ENCODE assay signal across 24 mouse cellular contexts in genomic region chr1:191035649-191036048, GRCm38 (mm10). TPM values are rescaled to one million over a fixed set of nuclear protein-coding genes. Genes with fewer than 3 reads are reported as not detected.
DNase-seq lines count a peak whose midpoint lies in the region; ATAC-seq and TF ChIP-seq lines count a peak whose summit lies in the region.
"Had no signal": no experiment of that assay in that cellular context is flagged by ENCODE, and none has a peak within 500 bp of the region (broad histone marks: within the 10 kb centered on the region; RNA-seq: fewer than 3 reads in every experiment).

No protein-coding gene starts in this region.

- H3K27ac ChIP-seq in hindbrain, postnatal 0 days = no peak overlapping the region
- H3K27ac ChIP-seq in hindbrain, embryonic 10.5 days = no peak overlapping the region
- H3K27ac ChIP-seq: embryonic facial prominence, embryonic 12.5 days; forebrain, embryonic 12.5 days; gastrocnemius, adult 2 months; intestine, embryonic 15.5 days; liver, embryonic 12.5 days had no signal

- no peaks in the 10 kb centered on the region for H3K4me1 ChIP-seq in hindbrain, postnatal 0 days (ENCODE audit: insufficient read depth, low read length)
- H3K4me1 ChIP-seq in hindbrain, embryonic 10.5 days (replicated peaks) = peaks cover 5% of the 10 kb centered on the region; the same call in 1 of the 2 replicates
- peaks cover 15% of the 10 kb centered on the region; the same call in 1 of the 2 replicates for H3K4me1 ChIP-seq in G1E (ENCODE audit: insufficient read depth, low read depth, low read length)
- H3K4me1 ChIP-seq: embryonic facial prominence, embryonic 12.5 days; intestine, embryonic 15.5 days had no signal

- no peaks in the 10 kb centered on the region for H3K9me3 ChIP-seq in hindbrain, postnatal 0 days (ENCODE audit: low read length)
- H3K9me3 ChIP-seq in hindbrain, embryonic 10.5 days = no peaks in the 10 kb centered on the region
- no peaks in the 10 kb centered on the region for H3K9me3 ChIP-seq in G1E (replicated peaks)
- H3K9me3 ChIP-seq: embryonic facial prominence, embryonic 12.5 days; forebrain, embryonic 12.5 days; intestine, embryonic 15.5 days; liver, embryonic 12.5 days had no signal

- no peaks in the 10 kb centered on the region for H3K36me3 ChIP-seq in hindbrain, postnatal 0 days (ENCODE audit: insufficient read depth, low read length)
- no peaks in the 10 kb centered on the region for H3K36me3 ChIP-seq in hindbrain, embryonic 10.5 days
- H3K36me3 ChIP-seq in G1E (replicated peaks) = no peaks in the 10 kb centered on the region
- H3K36me3 ChIP-seq: embryonic facial prominence, embryonic 12.5 days; forebrain, embryonic 12.5 days; intestine, embryonic 15.5 days; liver, embryonic 12.5 days had no signal

- no peak overlapping the region for H3K4me3 ChIP-seq in hindbrain, postnatal 0 days (ENCODE audit: low read length)
- no peak overlapping the region for H3K4me3 ChIP-seq in hindbrain, embryonic 10.5 days
- no peak overlapping the region for H3K4me3 ChIP-seq in G1E (ENCODE audit: low read depth, low read length)
- H3K4me3 ChIP-seq: embryonic facial prominence, embryonic 12.5 days; forebrain, embryonic 12.5 days; gastrocnemius, adult 2 months; intestine, embryonic 15.5 days; liver, embryonic 12.5 days had no signal

- H3K27me3 ChIP-seq in hindbrain, postnatal 0 days (ENCODE audit: insufficient read depth, low read length) = no peaks in the 10 kb centered on the region
- no peaks in the 10 kb centered on the region for H3K27me3 ChIP-seq in hindbrain, embryonic 10.5 days (ENCODE audit: insufficient read depth, poor library complexity, severe bottlenecking)
- H3K27me3 ChIP-seq in G1E (ENCODE audit: insufficient read depth, low read length) = peaks cover 9% of the 10 kb centered on the region
- H3K27me3 ChIP-seq: CH12.LX; embryonic facial prominence, embryonic 12.5 days; forebrain, embryonic 12.5 days; intestine, embryonic 15.5 days had no signal

- ATAC-seq in hindbrain, postnatal 0 days = no peak
- ATAC-seq in G1E (ENCODE audit: extremely low read depth, insufficient number of reproducible peaks, low FRiP score, poor library complexity, severe bottlenecking) = peak; percentile 69
- ATAC-seq in erythroid progenitor cell, adult 5-6 weeks (replicated peaks; ENCODE audit: low FRiP score, poor library complexity, severe bottlenecking) = no peak
- no peak for ATAC-seq in megakaryocyte, adult 5-6 weeks (ENCODE audit: poor library complexity, severe bottlenecking)
- ATAC-seq: liver, embryonic 12.5 days had no signal

- no peak overlapping the region for H3K9ac ChIP-seq in hindbrain, postnatal 0 days (replicated peaks; ENCODE audit: low read length)
- H3K9ac ChIP-seq: embryonic facial prominence, embryonic 12.5 days; forebrain, embryonic 12.5 days; intestine, embryonic 15.5 days; liver, embryonic 12.5 days had no signal

- 25% methylated on average over 4 of the region's 4 CpGs for WGBS in hindbrain, postnatal 0 days
- WGBS in hindbrain, embryonic 10.5 days = 36% methylated on average over 4 of the region's 4 CpGs

- no peak for TF ChIP-seq CTCF in hindbrain, postnatal 0 days (IDR thresholded peaks at IDR 0.05; ENCODE audit: low read depth)
- TF ChIP-seq CTCF in G1E (IDR thresholded peaks at IDR 0.05; ENCODE audit: low read depth, low read length) = no peak

- intact Hi-C loops in gastrocnemius, postnatal 36 days (cut with DNase I) = no loop called here

- DNase-seq in hindbrain, postnatal 0 days (ENCODE audit: low spot score) = peak; percentile 53
- no peak for DNase-seq in hindbrain, embryonic 10.5 days (ENCODE audit: low spot score)
- DNase-seq in 3T3-L1 (ENCODE audit: low read depth, low spot score) (peak; percentile 54), G1E (ENCODE audit: low spot score) (no peak)
- peak; percentile 49 for DNase-seq in embryo, embryonic 10.5 days (ENCODE audit: low spot score)
- no peak for DNase-seq in gastrocnemius, postnatal 36 days
- DNase-seq: cerebellum, adult 2 months; gastrocnemius, adult 2 months; lung, postnatal 10 days; thymus, postnatal 25 days had no signal

- H3K4me2 ChIP-seq in hindbrain, postnatal 0 days (ENCODE audit: low read depth, low read length) = no peak overlapping the region
- H3K4me2 ChIP-seq: embryonic facial prominence, embryonic 12.5 days; forebrain, embryonic 12.5 days; intestine, embryonic 15.5 days; liver, embryonic 12.5 days had no signal

RNA-seq across cellular contexts. Expression of gene Spata45, which starts 0.8 kb away (rescaled TPM):
- not detected in 2 replicates for total RNA-seq in hindbrain, postnatal 0 days (2014; rRNA removed)
- polyA plus RNA-seq in hindbrain, postnatal 0 days (2015; fragmentation: Nextera tagmentation; extraction: Ambion mirVana) = not detected in 2 replicates
- polyA plus RNA-seq in hindbrain, embryonic 10.5 days (2016; fragmentation: Nextera tagmentation; extraction: Ambion mirVana) = not detected in 2 replicates
- not detected in 2 replicates for total RNA-seq in G1E (2014; fragmentation: Nextera tagmentation)
- not detected in 2 replicates for total RNA-seq in G1E (2017)
- not detected in 2 replicates for polyA plus RNA-seq in G1E (2012)
- not detected in 2 replicates for total RNA-seq in erythroid progenitor cell, adult 5-6 weeks (2015; ENCODE audit: low replicate concordance)
- not detected in 2 replicates for total RNA-seq in erythroid progenitor cell, adult 5-6 weeks (2017; ENCODE audit: low replicate concordance)
- not detected for total RNA-seq in gastrocnemius, postnatal 36 days (2021)
- total RNA-seq in megakaryocyte, adult 5-6 weeks (2015) = not detected in 2 replicates
- total RNA-seq in megakaryocyte, adult 5-6 weeks (2017) = not detected in 2 replicates
- total RNA-seq: CH12.LX; gastrocnemius, adult 2 months; heart, postnatal 25 days; left cerebral cortex, postnatal 36 days; monocyte, adult 5-6 weeks; neutrophil, adult 5-6 weeks had no signal
- polyA plus RNA-seq: cerebellum, adult 2 months; embryonic facial prominence, embryonic 12.5 days; forebrain, embryonic 12.5 days; intestine, embryonic 15.5 days; kidney, embryonic 16.5 days; liver, embryonic 12.5 days; small intestine, adult 2 months; stomach, embryonic 14.5 days had no signal

RNA-seq across cellular contexts. Expression of gene Flvcr1, which starts 9.7 kb away (rescaled TPM):
- total RNA-seq in hindbrain, postnatal 0 days (2014; rRNA removed) = 27.6 and 44.9 TPM in 2 replicates
- 7.3 and 7.4 TPM in 2 replicates for polyA plus RNA-seq in hindbrain, postnatal 0 days (2015; fragmentation: Nextera tagmentation; extraction: Ambion mirVana)
- polyA plus RNA-seq in hindbrain, embryonic 10.5 days (2016; fragmentation: Nextera tagmentation; extraction: Ambion mirVana) = 6.4 and 6.9 TPM in 2 replicates
- total RNA-seq in G1E (2014; fragmentation: Nextera tagmentation) (18.7 and 20.2 TPM in 2 replicates), G1E (2017) (21.9 and 22.5 TPM in 2 replicates)
- polyA plus RNA-seq in G1E (2012) = 8.2 and 8.8 TPM in 2 replicates
- 5.8 and 7.1 TPM in 2 replicates for total RNA-seq in erythroid progenitor cell, adult 5-6 weeks (2015; ENCODE audit: low replicate concordance)
- total RNA-seq in erythroid progenitor cell, adult 5-6 weeks (2017; ENCODE audit: low replicate concordance) = 3.6 and 6.7 TPM in 2 replicates
- 10 to 100 TPM; 12.5 to 20.2 TPM for total RNA-seq in gastrocnemius, postnatal 36 days (2021)
- total RNA-seq in megakaryocyte, adult 5-6 weeks (2015) = 52.7 and 55.5 TPM in 2 replicates
- total RNA-seq in megakaryocyte, adult 5-6 weeks (2017) = 45.4 and 57.0 TPM in 2 replicates

RNA-seq across cellular contexts. Expression of gene Tatdn3, which starts 27.1 kb away (rescaled TPM):
- 9.1 and 14.8 TPM in 2 replicates for total RNA-seq in hindbrain, postnatal 0 days (2014; rRNA removed)
- 15.6 and 18.0 TPM in 2 replicates for polyA plus RNA-seq in hindbrain, postnatal 0 days (2015; fragmentation: Nextera tagmentation; extraction: Ambion mirVana)
- 9.9 and 13.9 TPM in 2 replicates for polyA plus RNA-seq in hindbrain, embryonic 10.5 days (2016; fragmentation: Nextera tagmentation; extraction: Ambion mirVana)
- total RNA-seq in G1E (2014; fragmentation: Nextera tagmentation) = 33.6 and 53.0 TPM in 2 replicates
- 36.8 and 50.0 TPM in 2 replicates for total RNA-seq in G1E (2017)
- polyA plus RNA-seq in G1E (2012) = 0.77 and 1.6 TPM in 2 replicates
- 6.3 and 24.1 TPM in 2 replicates for total RNA-seq in erythroid progenitor cell, adult 5-6 weeks (2015; ENCODE audit: low replicate concordance)
- 3.9 and 22.1 TPM in 2 replicates for total RNA-seq in erythroid progenitor cell, adult 5-6 weeks (2017; ENCODE audit: low replicate concordance)
- 10 to 100 TPM; 12.6 to 14.3 TPM for total RNA-seq in gastrocnemius, postnatal 36 days (2021)
- 20.0 and 24.7 TPM in 2 replicates for total RNA-seq in megakaryocyte, adult 5-6 weeks (2015)
- 9.9 and 11.8 TPM in 2 replicates for total RNA-seq in megakaryocyte, adult 5-6 weeks (2017)

RNA-seq across cellular contexts. Expression of gene Nsl1, which starts 27.2 kb away (rescaled TPM):
- total RNA-seq in hindbrain, postnatal 0 days (2014; rRNA removed) = 1.2 and 2.7 TPM in 2 replicates
- 3.2 and 4.4 TPM in 2 replicates for polyA plus RNA-seq in hindbrain, postnatal 0 days (2015; fragmentation: Nextera tagmentation; extraction: Ambion mirVana)
- 25.5 and 31.0 TPM in 2 replicates for polyA plus RNA-seq in hindbrain, embryonic 10.5 days (2016; fragmentation: Nextera tagmentation; extraction: Ambion mirVana)
- total RNA-seq in G1E (2014; fragmentation: Nextera tagmentation) (12.5 and 13.4 TPM in 2 replicates), G1E (2017) (18.1 and 22.1 TPM in 2 replicates)
- polyA plus RNA-seq in G1E (2012) = 19.4 and 25.6 TPM in 2 replicates
- total RNA-seq in erythroid progenitor cell, adult 5-6 weeks (2015; ENCODE audit: low replicate concordance) = 13.3 and 33.1 TPM in 2 replicates
- 24.9 and 26.4 TPM in 2 replicates for total RNA-seq in erythroid progenitor cell, adult 5-6 weeks (2017; ENCODE audit: low replicate concordance)
- under 1 TPM; 0.22 to 0.64 TPM for total RNA-seq in gastrocnemius, postnatal 36 days (2021)
- 7.3 and 8.1 TPM in 2 replicates for total RNA-seq in megakaryocyte, adult 5-6 weeks (2015)
- 19.7 and 22.0 TPM in 2 replicates for total RNA-seq in megakaryocyte, adult 5-6 weeks (2017)

RNA-seq across cellular contexts. Expression of gene Vash2, which starts 56.6 kb away (rescaled TPM):
- 38.5 and 40.9 TPM in 2 replicates for total RNA-seq in hindbrain, postnatal 0 days (2014; rRNA removed)
- polyA plus RNA-seq in hindbrain, postnatal 0 days (2015; fragmentation: Nextera tagmentation; extraction: Ambion mirVana) = 46.6 and 47.4 TPM in 2 replicates
- 39.1 and 50.5 TPM in 2 replicates for polyA plus RNA-seq in hindbrain, embryonic 10.5 days (2016; fragmentation: Nextera tagmentation; extraction: Ambion mirVana)
- not detected in 2 replicates for total RNA-seq in G1E (2014; fragmentation: Nextera tagmentation)
- total RNA-seq in G1E (2017) = 0.06 and 0.22 TPM in 2 replicates
- not detected in 2 replicates for polyA plus RNA-seq in G1E (2012)
- total RNA-seq in erythroid progenitor cell, adult 5-6 weeks (2015; ENCODE audit: low replicate concordance) = not detected in 2 replicates
- not detected in 2 replicates for total RNA-seq in erythroid progenitor cell, adult 5-6 weeks (2017; ENCODE audit: low replicate concordance)
- total RNA-seq in gastrocnemius, postnatal 36 days (2021) = under 1 TPM; 0.37 to 0.56 TPM
- not detected in 2 replicates for total RNA-seq in megakaryocyte, adult 5-6 weeks (2015)
- 0.07 TPM in 1 of 2 replicates, not detected in the other for total RNA-seq in megakaryocyte, adult 5-6 weeks (2017)
- total RNA-seq: monocyte, adult 5-6 weeks had no signal

Comparison
In these comparisons a context has a peak if more than half of its experiments do, and no peak if none do; other contexts are left out.
1. DNase-seq: peak in hindbrain, postnatal 0 days (single experiment), 3T3-L1 (single experiment) and embryo, embryonic 10.5 days (single experiment); none in hindbrain, embryonic 10.5 days (single experiment), G1E (single experiment) and gastrocnemius, postnatal 36 days (0 of 2).